Mouse (Mus musculus) neural tube, embryonic 13.5 days (tissue): ENCODE data around the gene C530025M09Rik. TPM values are rescaled to one million over a fixed set of nuclear protein-coding genes. Genes with fewer than 3 reads are reported as not detected.

Experiments used
- ATAC-seq: fragments of 200-750 bp; cut with Nextera tagmentation; 2 replicates; pipeline ENCODE4 v1.8.0; 2017; ENCODE audit warnings: low read depth, mild to moderate bottlenecking, moderate TSS enrichment, moderate library complexity
- H3K27ac ChIP-seq: fragments of 300-500 bp; sonication (generic); replicated peaks from 2 replicates; pipeline ENCODE4 v1.5.1; 2015; ENCODE audit warnings: moderate library complexity, mild to moderate bottlenecking, inconsistent platforms
- H3K27me3 ChIP-seq: fragments of 300-500 bp; sonication (generic); 2 replicates; pipeline ENCODE4 v1.6.1; 2015; ENCODE audit warnings: mild to moderate bottlenecking, inconsistent platforms
- H3K36me3 ChIP-seq: fragments of 300-500 bp; sonication (generic); 2 replicates; pipeline ENCODE4 v1.6.1; 2015; ENCODE audit warnings: mild to moderate bottlenecking, inconsistent platforms
- H3K4me1 ChIP-seq: fragments of 300-500 bp; sonication (generic); replicated peaks from 2 replicates; pipeline ENCODE4 v1.6.1; 2015; ENCODE audit warnings: inconsistent platforms
- H3K4me2 ChIP-seq: fragments of 300-500 bp; sonication (generic); 2 replicates; pipeline ENCODE4 v1.6.1; 2015; ENCODE audit warnings: inconsistent platforms, mild to moderate bottlenecking, moderate library complexity
- H3K4me3 ChIP-seq: fragments of 300-500 bp; sonication (generic); 2 replicates; pipeline ENCODE4 v1.5.1; 2015; ENCODE audit warnings: mild to moderate bottlenecking, inconsistent platforms
- H3K9ac ChIP-seq: fragments of 300-500 bp; sonication (generic); 2 replicates; pipeline ENCODE4 v1.6.1; 2015; ENCODE audit warnings: moderate library complexity, mild to moderate bottlenecking, inconsistent platforms
- H3K9me3 ChIP-seq: fragments of 300-500 bp; sonication (generic); 2 replicates; pipeline ENCODE4 v1.6.1; 2016; ENCODE audit warnings: inconsistent platforms
- WGBS: fragments of 180-500 bp; shearing (Covaris S2); methylation state at CpG from one replicate; pipeline ENCODE4 v1.1.7; 2015; 5-methylcytosine and 5-hydroxymethylcytosine counted together
- polyA plus RNA-seq: library from polyadenylated mRNA; unstranded; fragments of >200 nt; fragmentation: Nextera tagmentation; extraction: Ambion mirVana; gene quantifications from 2 replicates; pipeline ENCODE4 v1.2.1, GENCODE M21; 2015

C530025M09Rik gene
- polyA plus RNA-seq, 1 experiment from 2014 or later, result 1.8 TPM

- WGBS, result 7% methylated on average over 5 of the region's 5 CpGs
- no peaks in the 10 kb centered on the region for H3K9me3 ChIP-seq
- H3K4me3 ChIP-seq, result peak overlapping the region; percentile 69
- H3K27ac ChIP-seq, result 0 out of 2 replicates have a peak overlapping the region, but pooled peaks have one; percentile 23
- peak overlapping the region; percentile 94 for H3K4me2 ChIP-seq
- H3K9ac ChIP-seq, result peak overlapping the region; percentile 82
- H3K27me3 ChIP-seq, result peaks cover 38% of the 10 kb centered on the region
- no peaks in the 10 kb centered on the region for H3K36me3 ChIP-seq
- ATAC-seq, result no peak
- peaks cover 26% of the 10 kb centered on the region for H3K4me1 ChIP-seq
These were observed 1.3 kb upstream of the C530025M09Rik start for GRCm38 (mm10) chr2:149832301-149832700.

GRCm38 (mm10) chr2:149831459-149832245, 639 bp upstream of the C530025M09Rik start:
- peak overlapping the region; percentile 94 for H3K4me2 ChIP-seq
- under 1% methylated on average over 29 of the region's 29 CpGs for WGBS
- peak overlapping the region; percentile 69 for H3K4me3 ChIP-seq
- no peak; the same call in 1 of the 2 replicates for ATAC-seq
- peak overlapping the region; percentile 82 for H3K9ac ChIP-seq
- H3K27ac ChIP-seq, result peak overlapping the region; percentile 59; the same call in 1 of the 2 replicates
- no peaks in the 10 kb centered on the region for H3K9me3 ChIP-seq
- peaks cover 40% of the 10 kb centered on the region for H3K27me3 ChIP-seq
- H3K4me1 ChIP-seq, result peaks cover 26% of the 10 kb centered on the region
- H3K36me3 ChIP-seq, result no peaks in the 10 kb centered on the region

- Histone ChIP-seq H3K4me3 (peak overlapping the region; percentile 69), H3K4me2 (peak overlapping the region; percentile 94), H3K9me3 (no peaks in the 10 kb centered on the region), H3K27me3 (peaks cover 46% of the 10 kb centered on the region), H3K4me1 (peaks cover 26% of the 10 kb centered on the region), H3K27ac (peak overlapping the region; percentile 59), H3K36me3 (no peaks in the 10 kb centered on the region), H3K9ac (peak overlapping the region; percentile 82)
- peak; percentile 42 for ATAC-seq
- 2% methylated on average over 26 of the region's 26 CpGs for WGBS
These were observed 968 bp downstream of the C530025M09Rik start for GRCm38 (mm10) chr2:149829955-149830535.

DNA sequence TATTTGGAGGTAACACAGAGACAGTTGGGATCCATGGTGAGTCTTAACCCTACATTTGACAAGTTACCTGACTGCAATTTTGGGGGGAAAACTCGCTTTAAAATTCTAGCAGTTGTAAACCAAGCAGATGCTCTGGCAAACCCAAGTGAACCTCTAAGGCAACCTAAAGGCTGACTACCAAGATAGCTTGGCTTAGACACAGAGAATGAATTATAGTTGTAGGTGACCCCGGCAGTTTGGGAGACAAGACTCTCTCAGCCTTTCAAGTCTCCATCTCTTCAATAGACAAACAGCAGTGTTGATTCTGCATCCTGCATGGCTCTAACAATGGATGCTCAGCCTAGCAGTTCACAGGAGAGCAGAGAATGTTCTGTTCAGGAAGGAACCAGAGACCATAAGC, 2.1 kb downstream of the C530025M09Rik start, which contains the start of gene Syndig1:
Gene Syndig1, plus strand, starts transcription at position 301 of the 400 bp plus-strand sequence.
- 73% methylated on average over 2 of the region's 2 CpGs for WGBS

DNA sequence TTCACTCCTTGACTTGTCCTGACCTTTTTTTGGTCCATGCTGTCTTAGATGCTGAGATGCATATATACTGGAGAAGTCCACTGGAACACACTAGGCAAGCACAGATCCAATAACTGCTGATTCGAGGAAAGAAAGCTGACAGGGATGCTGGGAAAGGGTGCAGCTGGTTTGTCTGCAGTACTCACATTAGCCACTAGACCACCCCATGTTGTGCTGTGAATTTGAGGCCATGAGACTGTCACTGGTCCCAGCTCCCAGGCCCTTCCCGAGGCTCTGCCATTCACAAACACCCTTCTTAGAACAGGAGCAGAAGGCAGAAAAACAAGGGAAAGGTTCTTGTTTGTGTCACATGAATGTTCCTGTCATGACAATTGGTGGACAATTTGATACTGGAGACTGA, 10.8 kb downstream of the C530025M09Rik start:
- 39% methylated on average over 2 of the region's 2 CpGs for WGBS
- Histone ChIP-seq H3K27ac (no peak overlapping the region), H3K27me3 (no peaks in the 10 kb centered on the region), H3K4me1 (no peaks in the 10 kb centered on the region), H3K36me3 (no peaks in the 10 kb centered on the region), H3K9ac (no peak overlapping the region), H3K9me3 (no peaks in the 10 kb centered on the region), H3K4me3 (no peak overlapping the region), H3K4me2 (no peak overlapping the region)
- no peak for ATAC-seq

More for the DNA sequence above, 2.1 kb downstream of the C530025M09Rik start, which contains the start of gene Syndig1:
- Histone ChIP-seq H3K9ac (peak within 1 kb of the TSS; percentile 82), H3K36me3 (no peaks in the 10 kb centered on the region), H3K4me3 (peak within 1 kb of the TSS; percentile 69), H3K27me3 (peaks cover 46% of the 10 kb centered on the region), H3K27ac (peak within 1 kb of the TSS; percentile 59), H3K4me2 (peak within 1 kb of the TSS; percentile 94), H3K9me3 (no peaks in the 10 kb centered on the region), H3K4me1 (peaks cover 26% of the 10 kb centered on the region)
- no peak for ATAC-seq

- H3K27ac ChIP-seq, result no peak overlapping the region
- WGBS, result 89% methylated on average over 3 of the region's 3 CpGs
- no peak for ATAC-seq
These were observed 11.3 kb downstream of the C530025M09Rik start for GRCm38 (mm10) chr2:149819751-149820150.

DNA sequence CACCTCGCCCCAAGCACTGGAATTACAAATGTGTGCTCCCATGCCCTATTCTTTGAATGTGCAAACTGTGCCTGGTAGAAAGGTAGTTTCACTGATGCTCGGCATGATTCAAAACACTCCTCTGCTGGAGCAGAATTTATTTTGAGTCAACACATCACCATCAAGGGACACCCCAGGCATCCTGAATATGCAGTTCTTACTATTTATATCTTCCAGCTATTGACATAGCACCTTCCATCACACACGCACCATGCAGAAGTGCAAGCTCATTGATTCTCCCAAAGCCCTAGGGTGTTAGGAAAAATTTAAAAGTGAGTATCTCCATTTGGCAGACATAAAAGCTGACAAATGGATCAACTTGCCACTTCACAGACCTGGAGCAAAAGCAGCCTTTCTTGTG, 12.6 kb downstream of the C530025M09Rik start:
- WGBS, result 71% methylated on average over 3 of the region's 3 CpGs
- ATAC-seq, result no peak
- no peaks in the 10 kb centered on the region for H3K27me3 ChIP-seq
- no peak overlapping the region for H3K27ac ChIP-seq
- H3K9me3 ChIP-seq, result no peaks in the 10 kb centered on the region
- no peaks in the 10 kb centered on the region for H3K36me3 ChIP-seq
- H3K9ac ChIP-seq, result no peak overlapping the region
- no peak overlapping the region for H3K4me3 ChIP-seq
- no peaks in the 10 kb centered on the region for H3K4me1 ChIP-seq
- no peak overlapping the region for H3K4me2 ChIP-seq

More at GRCm38 (mm10) chr2:149819751-149820150, 11.3 kb downstream of the C530025M09Rik start:
- H3K36me3 ChIP-seq, result no peaks in the 10 kb centered on the region
- H3K4me2 ChIP-seq, result no peak overlapping the region
- no peak overlapping the region for H3K4me3 ChIP-seq
- H3K4me1 ChIP-seq, result no peaks in the 10 kb centered on the region
- H3K27me3 ChIP-seq, result no peaks in the 10 kb centered on the region
- H3K9me3 ChIP-seq, result no peaks in the 10 kb centered on the region
- no peak overlapping the region for H3K9ac ChIP-seq

DNA sequence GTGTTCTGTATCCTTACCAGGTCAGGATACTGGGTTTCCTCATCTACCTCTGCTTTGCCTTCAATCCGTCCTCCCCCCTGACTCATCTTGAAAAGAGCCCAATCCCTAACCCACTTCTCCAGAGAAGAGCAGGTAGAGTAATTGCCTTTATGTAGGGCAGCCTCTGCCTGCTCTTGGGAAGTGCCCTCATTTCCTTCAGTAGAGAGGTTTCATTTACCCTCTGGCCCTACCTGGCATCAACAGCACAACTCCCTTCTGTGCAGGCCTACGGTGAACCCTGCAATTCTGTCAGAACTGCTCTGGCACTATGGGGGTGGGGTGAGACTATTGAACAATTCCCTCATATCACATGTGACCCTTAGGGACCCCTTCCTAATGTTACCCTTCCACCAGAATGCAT, 18.1 kb downstream of the C530025M09Rik start:
- WGBS, result 80% methylated on average over 2 of the region's 2 CpGs
- no peak overlapping the region for H3K9ac ChIP-seq
- H3K27ac ChIP-seq, result no peak overlapping the region
- H3K4me3 ChIP-seq, result no peak overlapping the region
- H3K36me3 ChIP-seq, result no peaks in the 10 kb centered on the region
- no peaks in the 10 kb centered on the region for H3K4me1 ChIP-seq
- no peak overlapping the region for H3K4me2 ChIP-seq
- H3K9me3 ChIP-seq, result no peaks in the 10 kb centered on the region
- no peak for ATAC-seq
- H3K27me3 ChIP-seq, result no peaks in the 10 kb centered on the region

DNA sequence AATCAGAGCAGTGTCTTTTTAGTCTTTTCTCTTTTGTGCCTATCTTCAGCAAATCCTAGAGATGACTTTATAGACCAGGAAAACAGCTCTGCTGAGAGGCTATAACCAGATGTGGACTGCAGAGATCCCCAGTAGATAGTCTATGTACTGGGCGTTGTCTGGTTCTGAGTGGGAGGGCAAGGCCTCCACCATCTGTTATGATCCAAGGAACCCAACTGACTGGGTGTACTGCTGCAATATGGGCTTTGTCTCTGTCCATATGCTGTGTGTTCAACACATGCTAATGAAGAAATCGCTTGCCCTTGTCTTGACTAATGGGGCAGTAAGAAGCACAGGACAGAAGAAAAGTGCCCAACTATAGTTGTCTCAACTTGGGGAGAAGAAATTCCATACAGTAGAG, 25.8 kb downstream of the C530025M09Rik start:
- no peaks in the 10 kb centered on the region for H3K36me3 ChIP-seq
- no peak overlapping the region for H3K9ac ChIP-seq
- H3K27me3 ChIP-seq, result no peaks in the 10 kb centered on the region
- WGBS, result 92% methylated on average over 2 of the region's 2 CpGs
- H3K4me1 ChIP-seq, result no peaks in the 10 kb centered on the region
- no peak overlapping the region for H3K4me3 ChIP-seq
- H3K9me3 ChIP-seq, result no peaks in the 10 kb centered on the region
- no peak for ATAC-seq
- no peak overlapping the region for H3K27ac ChIP-seq
- H3K4me2 ChIP-seq, result no peak overlapping the region

DNA sequence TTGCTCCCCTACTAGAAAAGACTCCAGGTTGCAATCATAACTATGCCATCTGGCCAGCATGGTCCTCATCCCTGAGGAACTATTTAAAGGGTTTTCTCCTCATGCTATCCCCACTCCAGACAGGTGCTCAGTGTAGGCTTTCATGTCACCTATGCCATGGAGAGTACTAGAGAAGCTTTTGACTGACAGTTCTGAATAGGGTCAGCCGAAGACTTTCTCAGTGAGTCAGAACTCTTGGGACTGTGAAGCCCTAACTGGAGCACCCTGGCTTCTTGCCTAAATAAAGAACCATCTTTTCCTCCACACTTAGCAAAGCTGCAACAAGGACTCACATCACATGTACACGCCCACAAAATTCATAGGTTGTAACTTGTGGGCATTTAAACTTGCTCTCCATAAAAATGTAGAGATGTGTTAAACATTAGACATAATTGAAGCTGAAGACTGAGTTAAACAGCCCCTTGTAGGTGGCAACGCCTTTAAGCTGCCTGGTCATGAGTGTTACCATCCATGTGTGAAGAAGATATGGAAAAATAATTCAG, 26.3 kb downstream of the C530025M09Rik start:
- Histone ChIP-seq H3K4me2 (no peak overlapping the region), H3K9me3 (no peaks in the 10 kb centered on the region), H3K4me3 (no peak overlapping the region), H3K4me1 (no peaks in the 10 kb centered on the region), H3K36me3 (no peaks in the 10 kb centered on the region), H3K9ac (no peak overlapping the region), H3K27me3 (no peaks in the 10 kb centered on the region), H3K27ac (no peak overlapping the region)
- ATAC-seq, result no peak
- 90% methylated on average over 3 of the region's 3 CpGs for WGBS

DNA sequence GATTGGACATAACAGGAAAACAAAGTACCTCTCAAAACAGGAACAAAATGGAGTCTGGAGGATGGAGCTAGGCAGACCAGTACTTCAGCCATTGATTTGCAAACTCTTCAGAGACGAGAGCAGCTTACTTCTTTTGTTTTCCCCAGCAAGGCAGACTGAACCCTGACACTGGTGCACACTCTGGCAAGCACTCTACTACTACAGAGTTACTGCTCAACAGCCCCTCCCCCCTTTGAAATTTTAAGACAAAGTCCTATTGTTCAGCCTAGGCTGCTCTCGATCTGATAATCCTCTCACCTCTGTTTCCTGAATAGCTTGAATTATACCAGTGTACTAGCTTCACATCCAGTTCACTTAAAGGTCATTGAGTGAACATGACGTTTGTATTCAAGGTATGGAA, 32.4 kb downstream of the C530025M09Rik start:
- Histone ChIP-seq H3K4me2 (no peak overlapping the region), H3K27me3 (no peaks in the 10 kb centered on the region), H3K4me1 (no peaks in the 10 kb centered on the region), H3K4me3 (no peak overlapping the region), H3K9me3 (no peaks in the 10 kb centered on the region), H3K27ac (no peak overlapping the region), H3K36me3 (no peaks in the 10 kb centered on the region), H3K9ac (no peak overlapping the region)
- 7% methylated on average over 3 of the region's 3 CpGs for WGBS
- ATAC-seq, result no peak
